Mouse (Mus musculus) left cerebral cortex, adult 2 months (tissue): Measurements from ENCODE around the gene Numbl. TPM values are rescaled to one million over a fixed set of nuclear protein-coding genes. Genes with fewer than 3 reads are reported as not detected.

Source experiments
- DNase-seq, 2 experiments: peaks; one replicate each; pipeline ENCODE4 v3.0.0; 2021 to 2022; ENCODE audit warnings: low spot score in 2 of 2, mixed read lengths in 1 of 2; ENCODE audit errors: extremely low spot score in 1 of 2
- H3K27ac ChIP-seq: fragments of 200-600 bp; 2 replicates; pipeline ENCODE4 v1.8.1; 2022
- H3K4me3 ChIP-seq: fragments of 200-600 bp; 2 replicates; pipeline ENCODE4 v1.8.1; 2022
- CTCF ChIP-seq: fragments of 200-600 bp; IDR thresholded peaks from 2 replicates; pipeline ENCODE4 v1.8.1; 2022; ENCODE audit warnings: antibody characterized with exemption, mild to moderate bottlenecking, moderate library complexity
- intact Hi-C: fragments of 180-260 bp; cut with DNase I; formaldehyde crosslinking; loops from one replicate; pipeline ENCODE4 v1.15.1; 2025
- total RNA-seq, 2 experiments: library from RNA; stranded (reverse); gene quantifications; 2 replicates each; pipeline ENCODE4 v1.2.3; 2021

Gene Numbl
- total RNA-seq, 2 experiments from 2014 or later: 117 to 135 TPM

GRCm38 (mm10) chr7:27311651-27312284 lies 53.5 kb downstream of the Numbl start:
- Histone ChIP-seq H3K27ac (no peak overlapping the region), H3K4me3 (no peak overlapping the region)
- intact Hi-C loops: no loop called here
- DNase-seq: no peak
- no peak for TF ChIP-seq CTCF

- no peak overlapping the region for H3K27ac ChIP-seq
- no peak overlapping the region for H3K4me3 ChIP-seq
- DNase-seq: no peak
- TF ChIP-seq CTCF: peak; percentile 35
- intact Hi-C loops: no loop called here
These were observed 56.2 kb downstream of the Numbl start for GRCm38 (mm10) chr7:27314393-27314792.

DNA sequence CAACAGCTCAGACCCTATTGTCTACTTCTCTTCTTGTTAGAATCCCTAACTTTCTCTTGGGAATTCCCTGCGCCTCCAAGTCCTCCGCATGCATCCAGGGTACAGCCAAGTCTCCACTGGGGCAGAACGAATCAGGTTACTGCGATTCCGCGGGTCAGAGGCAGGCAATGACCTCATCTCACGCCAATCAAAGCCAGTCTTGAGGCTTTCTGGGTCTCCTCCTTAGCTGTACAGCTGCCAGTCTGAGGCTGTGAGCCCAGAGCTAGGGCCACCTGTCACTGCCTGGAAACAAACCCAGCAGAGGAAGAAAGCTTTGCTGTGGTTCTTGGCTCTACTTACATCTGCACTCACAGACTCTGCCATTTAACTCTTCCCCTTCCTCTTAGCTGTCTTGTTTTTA lies 57.7 kb downstream of the Numbl start:
- Histone ChIP-seq H3K4me3 (no peak overlapping the region), H3K27ac (no peak overlapping the region)
- intact Hi-C loops: no loop called here
- no peak for DNase-seq
- TF ChIP-seq CTCF: no peak

DNA sequence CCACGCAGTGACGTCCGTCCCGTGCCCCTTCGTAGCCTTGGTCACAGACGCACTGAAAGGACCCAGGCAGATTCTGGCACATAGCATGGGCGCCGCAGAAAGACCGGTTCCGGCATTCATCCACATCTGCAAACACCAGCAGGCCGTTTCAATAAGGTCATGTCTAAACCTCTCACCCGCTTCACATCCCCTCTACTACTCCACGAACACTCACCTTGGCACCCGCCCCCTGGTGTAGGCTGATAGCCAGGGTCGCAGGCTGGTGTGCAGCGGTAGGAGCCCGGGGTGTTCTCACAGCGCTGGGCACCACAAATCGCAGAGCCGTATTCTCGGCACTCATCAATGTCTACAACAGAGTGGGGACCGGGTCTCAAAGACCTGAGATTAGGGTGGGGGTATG lies 61.2 kb downstream of the Numbl start:
- intact Hi-C loops: no loop called here
- TF ChIP-seq CTCF: no peak

DNA sequence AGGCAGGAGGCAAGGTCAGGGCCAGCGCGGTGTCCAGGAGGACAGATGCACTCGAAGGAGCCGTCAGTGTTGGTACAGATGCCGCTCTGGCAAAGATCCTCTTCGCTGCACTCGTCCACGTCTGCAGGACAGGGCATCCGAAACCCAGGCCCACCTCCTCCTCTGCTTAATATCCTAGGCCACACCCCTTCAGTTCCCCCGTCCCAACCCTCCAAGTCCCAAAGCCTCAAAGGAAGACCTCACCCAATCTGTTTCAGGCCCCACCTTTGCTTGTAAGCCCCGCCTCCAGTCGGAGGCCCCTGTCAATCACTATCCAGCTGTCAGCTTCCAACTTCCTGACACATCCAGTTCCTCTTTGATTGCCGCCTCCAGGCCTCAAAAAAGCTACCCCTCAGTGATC lies 64.1 kb downstream of the Numbl start:
- intact Hi-C loops: no loop called here
- no peak for DNase-seq

More for the DNA sequence above, 61.2 kb downstream of the Numbl start:
- DNase-seq: no peak
- Histone ChIP-seq H3K27ac (no peak overlapping the region), H3K4me3 (no peak overlapping the region)

GRCm38 (mm10) chr7:27323001-27323400 lies 64.8 kb downstream of the Numbl start:
- Histone ChIP-seq H3K27ac (no peak overlapping the region), H3K4me3 (no peak overlapping the region)
- no peak for TF ChIP-seq CTCF
- intact Hi-C loops: no loop called here
- no peak for DNase-seq

More for the DNA sequence above, 64.1 kb downstream of the Numbl start:
- TF ChIP-seq CTCF: no peak
- no peak overlapping the region for H3K27ac ChIP-seq
- H3K4me3 ChIP-seq: no peak overlapping the region

- intact Hi-C loops: no loop called here
These were observed 65.9 kb downstream of the Numbl start for GRCm38 (mm10) chr7:27324161-27324560.

GRCm38 (mm10) chr7:27324928-27325327 lies 66.7 kb downstream of the Numbl start:
- no peak overlapping the region for H3K4me3 ChIP-seq
- TF ChIP-seq CTCF: no peak
- DNase-seq: no peak
- intact Hi-C loops: no loop called here
- H3K27ac ChIP-seq: no peak overlapping the region

More at GRCm38 (mm10) chr7:27324161-27324560, 65.9 kb downstream of the Numbl start:
- no peak for DNase-seq
- H3K4me3 ChIP-seq: no peak overlapping the region
- TF ChIP-seq CTCF: no peak
- H3K27ac ChIP-seq: no peak overlapping the region

DNA sequence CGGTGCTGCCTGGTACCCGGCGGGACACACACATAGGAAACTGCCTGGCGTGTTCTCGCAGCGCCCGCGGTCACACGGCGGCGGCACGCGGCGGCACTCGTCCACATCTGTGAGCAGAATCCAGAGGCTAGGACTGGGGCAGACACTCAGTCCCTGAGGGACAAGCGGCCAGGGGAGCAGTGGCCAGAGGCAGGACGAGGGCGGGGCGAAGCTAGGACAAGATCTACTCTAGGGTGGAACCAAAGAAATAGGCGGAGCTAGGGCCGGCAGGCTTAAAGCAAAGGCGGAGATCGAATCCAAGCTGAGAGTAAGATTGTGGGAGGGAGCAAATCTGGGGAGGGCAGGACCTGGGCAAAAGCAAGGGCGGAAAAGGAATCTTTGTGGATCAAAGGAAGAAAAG lies 67.5 kb downstream of the Numbl start:
- intact Hi-C loops: no loop called here
- Histone ChIP-seq H3K27ac (no peak overlapping the region), H3K4me3 (no peak overlapping the region)
- no peak for TF ChIP-seq CTCF
- no peak for DNase-seq

- H3K27ac ChIP-seq: no peak overlapping the region
- no peak for DNase-seq
- no peak overlapping the region for H3K4me3 ChIP-seq
- intact Hi-C loops: no loop called here
- no peak for TF ChIP-seq CTCF
These were observed 68.1 kb downstream of the Numbl start for GRCm38 (mm10) chr7:27326101-27326880.

- Histone ChIP-seq H3K27ac (no peak overlapping the region), H3K4me3 (no peak overlapping the region)
- no peak for TF ChIP-seq CTCF
- no peak for DNase-seq
- intact Hi-C loops: no loop called here
These were observed 69.3 kb downstream of the Numbl start for GRCm38 (mm10) chr7:27327500-27327899.

DNA sequence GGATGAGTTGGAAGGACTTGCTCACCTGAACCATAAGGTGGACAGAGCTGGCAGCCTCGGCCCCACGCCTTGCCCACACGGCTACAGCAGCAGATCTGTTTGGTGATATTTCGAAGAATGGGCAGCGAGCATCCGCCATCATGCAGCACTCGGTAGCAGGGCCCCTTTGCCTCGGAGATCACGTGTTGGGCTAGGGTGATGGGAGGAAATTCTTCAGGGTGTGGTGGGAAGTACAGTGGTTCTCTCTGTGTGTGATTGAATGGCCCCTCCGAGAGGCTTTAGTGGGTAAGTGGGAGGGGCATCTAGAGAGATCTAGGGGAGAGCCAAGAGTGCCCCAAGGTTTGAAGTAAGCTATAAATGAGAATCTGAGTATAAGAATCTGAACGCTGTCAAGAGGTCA lies 69.9 kb downstream of the Numbl start:
- Histone ChIP-seq H3K4me3 (no peak overlapping the region), H3K27ac (no peak overlapping the region)
- DNase-seq: no peak
- intact Hi-C loops: loop anchor here (2.0 kb wide), 1 partner anchor 25 kb away; no protein-coding TSS in a partner anchor
- no peak for TF ChIP-seq CTCF
